Mouse (Mus musculus) liver, embryonic 18 days (tissue): Measurements from ENCODE around the gene Tm9sf4. TPM values are rescaled to one million over a fixed set of nuclear protein-coding genes. Genes with fewer than 3 reads are reported as not detected.

ENCODE experiments used
- polyA plus RNA-seq: library from polyadenylated mRNA; depleted of rRNA; stranded (reverse); fragments of >200 nt; gene quantifications from 2 replicates; pipeline ENCODE4 v1.2.3, GENCODE M21; 2012; rRNA removed

Gene Tm9sf4
- 15.3 and 18.3 TPM in 2 replicates for polyA plus RNA-seq

GRCm38 (mm10) chr2:153160844-153161683 lies at the start of gene Tm9sf4:
Tm9sf4 (plus strand) TSS chr2:153161303.

GRCm38 (mm10) chr2:153224946-153225594 lies 64.0 kb downstream of the Tm9sf4 start, which contains the start of gene Tspyl3:
Tspyl3 (minus strand) TSS chr2:153225441.

GRCm38 (mm10) chr2:153241250-153242014 lies 80.3 kb downstream of the Tm9sf4 start, which contains the start of the genes Plagl2 and Pofut1:
Plagl2 (minus strand) TSS chr2:153241426.
Pofut1 (plus strand) TSS chr2:153241533.

Other genes with a start within 250 kb of the Tm9sf4 start
- 0.01 TPM in 1 of 2 replicates, not detected in the other for gene Mylk2, start 250.0 kb upstream of the Tm9sf4 start, polyA plus RNA-seq
- 0.48 and 0.83 TPM in 2 replicates for gene Foxs1, start 228.1 kb upstream of the Tm9sf4 start, polyA plus RNA-seq
- not detected in 2 replicates for gene Dusp15, start 209.6 kb upstream of the Tm9sf4 start, polyA plus RNA-seq
- 0.07 and 0.18 TPM in 2 replicates for gene Ttll9, start 198.8 kb upstream of the Tm9sf4 start, polyA plus RNA-seq
- gene Pdrg1, start 145.9 kb upstream of the Tm9sf4 start, polyA plus RNA-seq: 24.3 and 26.5 TPM in 2 replicates
- gene Xkr7, start 129.5 kb upstream of the Tm9sf4 start, polyA plus RNA-seq: not detected in 2 replicates
- 3.6 and 4.5 TPM in 2 replicates for gene Ccm2l, start 95.3 kb upstream of the Tm9sf4 start, polyA plus RNA-seq
- 17.5 and 18.7 TPM in 2 replicates for gene Hck, start 52.8 kb upstream of the Tm9sf4 start, polyA plus RNA-seq
- gene Tspyl3, start 64.1 kb downstream of the Tm9sf4 start, polyA plus RNA-seq: 1.5 TPM in 2 replicates
- gene Plagl2, start 80.1 kb downstream of the Tm9sf4 start, polyA plus RNA-seq: 5.5 and 5.6 TPM in 2 replicates
- 5.4 and 5.8 TPM in 2 replicates for gene Pofut1, start 80.2 kb downstream of the Tm9sf4 start, polyA plus RNA-seq
- gene Kif3b, start 130.1 kb downstream of the Tm9sf4 start, polyA plus RNA-seq: 3.2 and 3.8 TPM in 2 replicates
- 6.2 and 7.6 TPM in 2 replicates for gene Asxl1, start 184.5 kb downstream of the Tm9sf4 start, polyA plus RNA-seq